Mouse (Mus musculus): Measurements from ENCODE around the gene Zfp12. TPM values are rescaled to one million over a fixed set of nuclear protein-coding genes. Genes with fewer than 3 reads are reported as not detected.
A peak's percentile ranks its signal among the peaks of the same experiment; 100 is the strongest.

The Zfp12 gene
- polyA plus RNA-seq, 1 experiment from 2014 or later = 17.0 TPM

- Histone ChIP-seq H3K4me1 (peaks cover 35% of the 10 kb centered on the region), H3K27me3 (peaks cover 89% of the 10 kb centered on the region), H3K27ac (no peak overlapping the region), H3K4me2 (no peak overlapping the region), H3K4me3 (no peak overlapping the region), H3K36me3 (no peaks in the 10 kb centered on the region; the same call in none of the 2 replicates), H3K9ac (no peak overlapping the region), H3K9me3 (no peaks in the 10 kb centered on the region)
- 72% methylated on average over 9 of the region's 9 CpGs for WGBS
- no peak for ATAC-seq (ENCODE audit: insufficient number of reproducible peaks, low FRiP score, low TSS enrichment, low read depth)
Observed at GRCm38 (mm10) chr5:143289299-143289698, 54.3 kb downstream of the Zfp12 start.

GRCm38 (mm10) chr5:143292879-143293278 is 57.9 kb downstream of the Zfp12 start:
- 2% methylated on average over 19 of the region's 19 CpGs for WGBS
- H3K27ac ChIP-seq = no peak overlapping the region
- H3K4me3 ChIP-seq = peak overlapping the region; percentile 55
- ATAC-seq (ENCODE audit: insufficient number of reproducible peaks, low FRiP score, low TSS enrichment, low read depth) = no peak
- H3K4me2 ChIP-seq = peak overlapping the region; percentile 92
- peaks cover 32% of the 10 kb centered on the region for H3K4me1 ChIP-seq
- H3K36me3 ChIP-seq = no peaks in the 10 kb centered on the region; the same call in none of the 2 replicates
- no peaks in the 10 kb centered on the region for H3K9me3 ChIP-seq
- H3K27me3 ChIP-seq = peaks cover 68% of the 10 kb centered on the region
- peak overlapping the region; percentile 47 for H3K9ac ChIP-seq

GRCm38 (mm10) chr5:143293404-143293803 is 58.4 kb downstream of the Zfp12 start, which contains the start of gene Zfp853:
Gene Zfp853 (minus strand): TSS chr5:143293623.
- ATAC-seq (ENCODE audit: insufficient number of reproducible peaks, low FRiP score, low TSS enrichment, low read depth) = no peak
- H3K4me3 ChIP-seq = peak within 1 kb of the TSS; percentile 55
- 5% methylated on average over 31 of the region's 38 CpGs for WGBS
- H3K36me3 ChIP-seq = peaks cover 4% of the 10 kb centered on the region
- peaks cover 63% of the 10 kb centered on the region for H3K27me3 ChIP-seq
- H3K4me1 ChIP-seq = peaks cover 26% of the 10 kb centered on the region
- H3K9me3 ChIP-seq = no peaks in the 10 kb centered on the region
- peak within 1 kb of the TSS; percentile 92 for H3K4me2 ChIP-seq
- H3K9ac ChIP-seq = peak within 1 kb of the TSS; percentile 47
- no peak within 1 kb of the TSS for H3K27ac ChIP-seq

GRCm38 (mm10) chr5:143294862-143295261 is 59.9 kb downstream of the Zfp12 start:
- no peak overlapping the region for H3K27ac ChIP-seq
- H3K4me2 ChIP-seq = no peak overlapping the region
- WGBS = 89% methylated on average over 3 of the region's 3 CpGs
- no peaks in the 10 kb centered on the region for H3K9me3 ChIP-seq
- H3K27me3 ChIP-seq = peaks cover 48% of the 10 kb centered on the region
- no peak overlapping the region for H3K4me3 ChIP-seq
- peaks cover 17% of the 10 kb centered on the region for H3K36me3 ChIP-seq
- peaks cover 21% of the 10 kb centered on the region for H3K4me1 ChIP-seq
- no peak for ATAC-seq (ENCODE audit: insufficient number of reproducible peaks, low FRiP score, low TSS enrichment, low read depth)
- no peak overlapping the region for H3K9ac ChIP-seq

- no peaks in the 10 kb centered on the region for H3K9me3 ChIP-seq
- peaks cover 21% of the 10 kb centered on the region for H3K4me1 ChIP-seq
- ATAC-seq (ENCODE audit: insufficient number of reproducible peaks, low FRiP score, low TSS enrichment, low read depth) = no peak
- 85% methylated on average over 2 of the region's 2 CpGs for WGBS
- peaks cover 22% of the 10 kb centered on the region for H3K36me3 ChIP-seq
- no peak overlapping the region for H3K9ac ChIP-seq
- H3K4me3 ChIP-seq = no peak overlapping the region
- H3K4me2 ChIP-seq = no peak overlapping the region
- H3K27ac ChIP-seq = no peak overlapping the region
- H3K27me3 ChIP-seq = peaks cover 44% of the 10 kb centered on the region
Observed at GRCm38 (mm10) chr5:143295330-143295729, 60.4 kb downstream of the Zfp12 start.

GRCm38 (mm10) chr5:143297986-143298385 is 63.0 kb downstream of the Zfp12 start:
- Histone ChIP-seq H3K4me1 (peaks cover 14% of the 10 kb centered on the region), H3K4me2 (no peak overlapping the region), H3K4me3 (no peak overlapping the region), H3K27me3 (peaks cover 17% of the 10 kb centered on the region), H3K9me3 (no peaks in the 10 kb centered on the region), H3K9ac (no peak overlapping the region), H3K36me3 (peaks cover 48% of the 10 kb centered on the region), H3K27ac (no peak overlapping the region)
- no peak for ATAC-seq (ENCODE audit: insufficient number of reproducible peaks, low FRiP score, low TSS enrichment, low read depth)
- 85% methylated on average over 9 of the region's 9 CpGs for WGBS

- H3K27me3 ChIP-seq = peaks cover 13% of the 10 kb centered on the region
Observed at GRCm38 (mm10) chr5:143298391-143298790, 63.4 kb downstream of the Zfp12 start.

More at GRCm38 (mm10) chr5:143298391-143298790, 63.4 kb downstream of the Zfp12 start:
- Histone ChIP-seq H3K4me1 (peaks cover 10% of the 10 kb centered on the region), H3K9me3 (no peaks in the 10 kb centered on the region), H3K36me3 (peaks cover 52% of the 10 kb centered on the region), H3K9ac (no peak overlapping the region), H3K4me2 (no peak overlapping the region), H3K4me3 (no peak overlapping the region), H3K27ac (no peak overlapping the region)
- ATAC-seq (ENCODE audit: insufficient number of reproducible peaks, low FRiP score, low TSS enrichment, low read depth) = no peak
- 91% methylated on average over 7 of the region's 7 CpGs for WGBS

Other genes with a start within 250 kb of the Zfp12 start
- 40.4 and 41.8 TPM in 2 replicates for gene Rnf216, start 122.2 kb upstream of the Zfp12 start, polyA plus RNA-seq (2015; fragmentation: Nextera tagmentation; extraction: Ambion mirVana)
- not detected in 2 replicates for gene Olfr718-ps1, start 87.6 kb upstream of the Zfp12 start, polyA plus RNA-seq (2015; fragmentation: Nextera tagmentation; extraction: Ambion mirVana)
- gene Rbak, start 54.4 kb upstream of the Zfp12 start, polyA plus RNA-seq (2015; fragmentation: Nextera tagmentation; extraction: Ambion mirVana) = 13.4 and 14.8 TPM in 2 replicates
- gene Spdye4b, start 54.1 kb upstream of the Zfp12 start, polyA plus RNA-seq (2015; fragmentation: Nextera tagmentation; extraction: Ambion mirVana) = not detected in 2 replicates
- not detected in 2 replicates for gene Spdye4a, start 8.3 kb upstream of the Zfp12 start, polyA plus RNA-seq (2015; fragmentation: Nextera tagmentation; extraction: Ambion mirVana)
- gene Zfp316, start 34.9 kb downstream of the Zfp12 start, polyA plus RNA-seq (2015; fragmentation: Nextera tagmentation; extraction: Ambion mirVana) = 3.1 and 3.6 TPM in 2 replicates
- 0.10 and 0.18 TPM in 2 replicates for gene Zfp853, start 58.5 kb downstream of the Zfp12 start, polyA plus RNA-seq (2015; fragmentation: Nextera tagmentation; extraction: Ambion mirVana)
- 28.5 and 33.2 TPM in 2 replicates for gene E130309D02Rik, start 80.2 kb downstream of the Zfp12 start, polyA plus RNA-seq (2015; fragmentation: Nextera tagmentation; extraction: Ambion mirVana)
- 72.3 and 78.7 TPM in 2 replicates for gene Zdhhc4, start 94.1 kb downstream of the Zfp12 start, polyA plus RNA-seq (2015; fragmentation: Nextera tagmentation; extraction: Ambion mirVana)
- gene Grid2ip, start 122.2 kb downstream of the Zfp12 start, polyA plus RNA-seq (2015; fragmentation: Nextera tagmentation; extraction: Ambion mirVana) = 0.68 and 1.1 TPM in 2 replicates
- gene Kdelr2, start 168.7 kb downstream of the Zfp12 start, polyA plus RNA-seq (2015; fragmentation: Nextera tagmentation; extraction: Ambion mirVana) = 492 and 501 TPM in 2 replicates
- gene Daglb, start 229.4 kb downstream of the Zfp12 start, polyA plus RNA-seq (2015; fragmentation: Nextera tagmentation; extraction: Ambion mirVana) = 9.9 and 10.8 TPM in 2 replicates